Mouse (Mus musculus): ENCODE data around the gene Scrn3. TPM values are rescaled to one million over a fixed set of nuclear protein-coding genes. Genes with fewer than 3 reads are reported as not detected.

The Scrn3 gene
- polyA plus RNA-seq, 1 experiment from 2014 or later, result 15.3 TPM

- Histone ChIP-seq H3K27ac (replicated peaks) (peak overlapping the region; percentile 55), H3K9me3 (no peaks in the 10 kb centered on the region)
- WGBS, result 72% methylated on average over 13 of the region's 13 CpGs
Observed at GRCm38 (mm10) chr2:73346345-73347086, 34.1 kb downstream of the Scrn3 start.

GRCm38 (mm10) chr2:73347136-73347535 is 34.7 kb downstream of the Scrn3 start:
- Histone ChIP-seq H3K27me3 (replicated peaks; ENCODE audit: low read depth, poor library complexity, severe bottlenecking) (0 out of 2 replicates have a peak, but pooled peaks cover 4% of the 10 kb centered on the region), H3K36me3 (replicated peaks) (no peaks in the 10 kb centered on the region), H3K4me1 (peaks cover 44% of the 10 kb centered on the region), H3K4me3 (no peak overlapping the region), H3K9me3 (no peaks in the 10 kb centered on the region), H3K27ac (replicated peaks) (peak overlapping the region; percentile 55; the same call in 1 of the 2 replicates)
- peak; percentile 50 for DNase-seq (ENCODE audit: low spot score)
- 41% methylated on average over 6 of the region's 6 CpGs for WGBS

More at GRCm38 (mm10) chr2:73346345-73347086, 34.1 kb downstream of the Scrn3 start:
- peaks cover 37% of the 10 kb centered on the region for H3K4me1 ChIP-seq
- H3K27me3 ChIP-seq (replicated peaks; ENCODE audit: low read depth, poor library complexity, severe bottlenecking), result 0 out of 2 replicates have a peak, but pooled peaks cover 4% of the 10 kb centered on the region
- DNase-seq (ENCODE audit: low spot score), result no peak
- H3K4me3 ChIP-seq, result no peak overlapping the region
- H3K36me3 ChIP-seq (replicated peaks), result no peaks in the 10 kb centered on the region

- Histone ChIP-seq H3K4me1 (peaks cover 45% of the 10 kb centered on the region), H3K27ac (replicated peaks) (0 out of 2 replicates have a peak overlapping the region, but pooled peaks have one; percentile 44), H3K27me3 (replicated peaks; ENCODE audit: low read depth, poor library complexity, severe bottlenecking) (0 out of 2 replicates have a peak, but pooled peaks cover 4% of the 10 kb centered on the region), H3K4me3 (no peak overlapping the region), H3K36me3 (replicated peaks) (no peaks in the 10 kb centered on the region), H3K9me3 (no peaks in the 10 kb centered on the region)
- DNase-seq (ENCODE audit: low spot score), result no peak
- WGBS, result 68% methylated on average over 9 of the region's 9 CpGs
Observed at GRCm38 (mm10) chr2:73347766-73348165, 35.4 kb downstream of the Scrn3 start.

GRCm38 (mm10) chr2:73348221-73348620 is 35.8 kb downstream of the Scrn3 start:
- H3K9me3 ChIP-seq, result no peaks in the 10 kb centered on the region
- H3K27me3 ChIP-seq (replicated peaks; ENCODE audit: low read depth, poor library complexity, severe bottlenecking), result 0 out of 2 replicates have a peak, but pooled peaks cover 4% of the 10 kb centered on the region
- H3K4me3 ChIP-seq, result no peak overlapping the region
- H3K4me1 ChIP-seq, result peaks cover 45% of the 10 kb centered on the region
- 0 out of 2 replicates have a peak overlapping the region, but pooled peaks have one; percentile 44 for H3K27ac ChIP-seq (replicated peaks)
- WGBS, result 86% methylated on average over 6 of the region's 6 CpGs
- DNase-seq (ENCODE audit: low spot score), result no peak
- H3K36me3 ChIP-seq (replicated peaks), result no peaks in the 10 kb centered on the region

GRCm38 (mm10) chr2:73351496-73351895 is 39.1 kb downstream of the Scrn3 start:
- no peaks in the 10 kb centered on the region for H3K9me3 ChIP-seq
- 62% methylated on average over 5 of the region's 5 CpGs for WGBS
- no peak overlapping the region for H3K4me3 ChIP-seq
- DNase-seq (ENCODE audit: low spot score), result no peak
- H3K27me3 ChIP-seq (replicated peaks; ENCODE audit: low read depth, poor library complexity, severe bottlenecking), result 0 out of 2 replicates have a peak, but pooled peaks cover 4% of the 10 kb centered on the region
- H3K36me3 ChIP-seq (replicated peaks), result no peaks in the 10 kb centered on the region
- H3K27ac ChIP-seq (replicated peaks), result no peak overlapping the region
- H3K4me1 ChIP-seq, result peaks cover 43% of the 10 kb centered on the region

- Histone ChIP-seq H3K9me3 (no peaks in the 10 kb centered on the region), H3K27ac (replicated peaks) (no peak overlapping the region), H3K4me3 (no peak overlapping the region), H3K36me3 (replicated peaks) (no peaks in the 10 kb centered on the region), H3K27me3 (replicated peaks; ENCODE audit: low read depth, poor library complexity, severe bottlenecking) (0 out of 2 replicates have a peak, but pooled peaks cover 4% of the 10 kb centered on the region), H3K4me1 (peaks cover 43% of the 10 kb centered on the region)
- WGBS, result 60% methylated on average over 7 of the region's 7 CpGs
- no peak for DNase-seq (ENCODE audit: low spot score)
Observed at GRCm38 (mm10) chr2:73351927-73352374, 39.5 kb downstream of the Scrn3 start.

GRCm38 (mm10) chr2:73357004-73357403 is 44.6 kb downstream of the Scrn3 start:
- Histone ChIP-seq H3K9me3 (no peaks in the 10 kb centered on the region), H3K36me3 (replicated peaks) (no peaks in the 10 kb centered on the region), H3K4me3 (peak overlapping the region; percentile 39), H3K27ac (replicated peaks) (peak overlapping the region; percentile 81), H3K4me1 (peaks cover 14% of the 10 kb centered on the region), H3K27me3 (replicated peaks; ENCODE audit: low read depth, poor library complexity, severe bottlenecking) (no peaks in the 10 kb centered on the region)
- DNase-seq (ENCODE audit: low spot score), result peak; percentile 80
- 45% methylated on average over 18 of the region's 18 CpGs for WGBS

- Histone ChIP-seq H3K27me3 (replicated peaks; ENCODE audit: low read depth, poor library complexity, severe bottlenecking) (no peaks in the 10 kb centered on the region), H3K4me3 (no peak overlapping the region), H3K9me3 (no peaks in the 10 kb centered on the region), H3K4me1 (peaks cover 11% of the 10 kb centered on the region), H3K36me3 (replicated peaks) (no peaks in the 10 kb centered on the region), H3K27ac (replicated peaks) (no peak overlapping the region)
- no peak for DNase-seq (ENCODE audit: low spot score)
- 92% methylated on average over 5 of the region's 5 CpGs for WGBS
Observed at GRCm38 (mm10) chr2:73359941-73360340, 47.5 kb downstream of the Scrn3 start.

GRCm38 (mm10) chr2:73360536-73360935 is 48.1 kb downstream of the Scrn3 start:
- Histone ChIP-seq H3K9me3 (no peaks in the 10 kb centered on the region), H3K36me3 (replicated peaks) (no peaks in the 10 kb centered on the region), H3K4me1 (peaks cover 11% of the 10 kb centered on the region), H3K27ac (replicated peaks) (no peak overlapping the region), H3K4me3 (no peak overlapping the region), H3K27me3 (replicated peaks; ENCODE audit: low read depth, poor library complexity, severe bottlenecking) (no peaks in the 10 kb centered on the region)
- DNase-seq (ENCODE audit: low spot score), result no peak
- 89% methylated on average over 2 of the region's 2 CpGs for WGBS

GRCm38 (mm10) chr2:73363448-73363847 is 51.0 kb downstream of the Scrn3 start:
- Histone ChIP-seq H3K4me3 (no peak overlapping the region), H3K27me3 (replicated peaks; ENCODE audit: low read depth, poor library complexity, severe bottlenecking) (no peaks in the 10 kb centered on the region), H3K36me3 (replicated peaks) (no peaks in the 10 kb centered on the region), H3K27ac (replicated peaks) (no peak overlapping the region), H3K4me1 (0 out of 2 replicates have a peak, but pooled peaks cover 3% of the 10 kb centered on the region), H3K9me3 (no peaks in the 10 kb centered on the region)
- no peak for DNase-seq (ENCODE audit: low spot score)
- WGBS, result 79% methylated on average over 5 of the region's 5 CpGs

GRCm38 (mm10) chr2:73371530-73372335 is 59.3 kb downstream of the Scrn3 start:
- no peak overlapping the region for H3K4me3 ChIP-seq
- H3K4me1 ChIP-seq, result peaks cover 19% of the 10 kb centered on the region
- no peak for DNase-seq (ENCODE audit: low spot score)
- no peaks in the 10 kb centered on the region for H3K27me3 ChIP-seq (replicated peaks; ENCODE audit: low read depth, poor library complexity, severe bottlenecking)
- H3K27ac ChIP-seq (replicated peaks), result no peak overlapping the region
- WGBS, result 74% methylated on average over 9 of the region's 9 CpGs
- no peaks in the 10 kb centered on the region for H3K36me3 ChIP-seq (replicated peaks)
- no peaks in the 10 kb centered on the region for H3K9me3 ChIP-seq

- H3K4me1 ChIP-seq, result peaks cover 25% of the 10 kb centered on the region
- 92% methylated on average over 5 of the region's 5 CpGs for WGBS
- H3K36me3 ChIP-seq (replicated peaks), result no peaks in the 10 kb centered on the region
- no peak overlapping the region for H3K4me3 ChIP-seq
- no peak for DNase-seq (ENCODE audit: low spot score)
- no peaks in the 10 kb centered on the region for H3K9me3 ChIP-seq
- H3K27me3 ChIP-seq (replicated peaks; ENCODE audit: low read depth, poor library complexity, severe bottlenecking), result no peaks in the 10 kb centered on the region
- no peak overlapping the region for H3K27ac ChIP-seq (replicated peaks)
Observed at GRCm38 (mm10) chr2:73378326-73378725, 65.9 kb downstream of the Scrn3 start.
